Mouse (Mus musculus) kidney, embryonic 14.5 days (tissue): ENCODE data around the gene Nphp4. TPM values are rescaled to one million over a fixed set of nuclear protein-coding genes. Genes with fewer than 3 reads are reported as not detected.
"Not testable (repeated sequence)": the region's sequence is repeated elsewhere in the genome, so short reads cannot be mapped to it uniquely, and the experiment has no call there.

ENCODE experiments used
- ATAC-seq: fragments of 200-750 bp; cut with Nextera tagmentation; 2 replicates; pipeline ENCODE4 v1.8.0; 2017; ENCODE audit warnings: moderate number of reproducible peaks, mild to moderate bottlenecking, moderate TSS enrichment, moderate library complexity; ENCODE audit not compliant: low FRiP score, low TSS enrichment
- H3K27ac ChIP-seq: fragments of 300-500 bp; sonication (generic); 2 replicates; pipeline ENCODE4 v1.5.1; 2014; ENCODE audit warnings: low read depth, mild to moderate bottlenecking, low read length, moderate library complexity, mixed read lengths
- H3K27me3 ChIP-seq: fragments of 300-500 bp; sonication (generic); 2 replicates; pipeline ENCODE4 v1.6.1; 2014; ENCODE audit warnings: mild to moderate bottlenecking, low read length; ENCODE audit not compliant: control insufficient read depth, insufficient read depth
- H3K36me3 ChIP-seq: fragments of 300-500 bp; sonication (generic); 2 replicates; pipeline ENCODE4 v1.6.1; 2014; ENCODE audit warnings: low read length, mixed read lengths; ENCODE audit not compliant: control insufficient read depth, insufficient read depth
- H3K4me1 ChIP-seq: fragments of 300-500 bp; sonication (generic); 2 replicates; pipeline ENCODE4 v1.6.1; 2014; ENCODE audit warnings: low read length, mixed read lengths; ENCODE audit not compliant: control insufficient read depth, insufficient read depth
- H3K4me2 ChIP-seq: fragments of 300-500 bp; sonication (generic); replicated peaks from 2 replicates; pipeline ENCODE4 v1.6.1; 2014; ENCODE audit warnings: low read depth, mild to moderate bottlenecking, low read length
- H3K4me3 ChIP-seq: fragments of 300-500 bp; sonication (generic); 2 replicates; pipeline ENCODE4 v1.5.1; 2014; ENCODE audit warnings: mild to moderate bottlenecking, low read length
- H3K9ac ChIP-seq: fragments of 300-500 bp; sonication (generic); 2 replicates; pipeline ENCODE4 v1.6.1; 2014; ENCODE audit warnings: low read depth, mild to moderate bottlenecking, low read length, moderate library complexity
- H3K9me3 ChIP-seq: fragments of 300-500 bp; sonication (generic); 2 replicates; pipeline ENCODE4 v1.6.1; 2016; ENCODE audit warnings: low read length; ENCODE audit not compliant: control insufficient read depth
- WGBS: fragments of 180-500 bp; shearing (Covaris S2); extraction: QIAGEN DNeasy Blood & Tissue Kit; methylation state at CpG from one replicate; pipeline ENCODE4 v1.1.7; 2014; 5-methylcytosine and 5-hydroxymethylcytosine counted together
- polyA plus RNA-seq: library from polyadenylated mRNA; unstranded; fragments of >200 nt; fragmentation: Nextera tagmentation; extraction: Ambion mirVana; gene quantifications from 2 replicates; pipeline ENCODE4 v1.2.1, GENCODE M21; 2014

Gene Nphp4
- polyA plus RNA-seq, 1 experiment from 2014 or later = 3.7 TPM

GRCm38 (mm10) chr4:152546481-152546880 lies 70.0 kb downstream of the Nphp4 start:
- H3K27ac ChIP-seq = no peak overlapping the region
- no peaks in the 10 kb centered on the region for H3K27me3 ChIP-seq
- H3K4me3 ChIP-seq = no peak overlapping the region
- 70% methylated on average over 8 of the region's 8 CpGs for WGBS
- H3K4me2 ChIP-seq = no peak overlapping the region
- no peak overlapping the region for H3K9ac ChIP-seq
- no peak for ATAC-seq
- no peaks in the 10 kb centered on the region for H3K4me1 ChIP-seq
- H3K9me3 ChIP-seq = no peaks in the 10 kb centered on the region
- 0 out of 2 replicates have a peak, but pooled peaks cover 4% of the 10 kb centered on the region for H3K36me3 ChIP-seq

GRCm38 (mm10) chr4:152547886-152548663 lies 71.6 kb downstream of the Nphp4 start:
- Histone ChIP-seq H3K4me3 (no peak overlapping the region), H3K9me3 (no peaks in the 10 kb centered on the region), H3K36me3 (no peaks in the 10 kb centered on the region), H3K27me3 (no peaks in the 10 kb centered on the region), H3K27ac (no peak overlapping the region), H3K4me2 (no peak overlapping the region), H3K9ac (no peak overlapping the region), H3K4me1 (no peaks in the 10 kb centered on the region)
- no peak for ATAC-seq
- 56% methylated on average over 37 of the region's 37 CpGs for WGBS

- no peaks in the 10 kb centered on the region for H3K4me1 ChIP-seq
- H3K36me3 ChIP-seq = no peaks in the 10 kb centered on the region
- H3K9ac ChIP-seq = no peak overlapping the region
- no peak overlapping the region for H3K27ac ChIP-seq
- WGBS = 82% methylated on average over 18 of the region's 18 CpGs
- H3K27me3 ChIP-seq = no peaks in the 10 kb centered on the region
- H3K4me3 ChIP-seq = no peak overlapping the region
- no peak for ATAC-seq
- H3K9me3 ChIP-seq = no peaks in the 10 kb centered on the region
- no peak overlapping the region for H3K4me2 ChIP-seq
Measured at GRCm38 (mm10) chr4:152549507-152550202, 73.1 kb downstream of the Nphp4 start.

GRCm38 (mm10) chr4:152550203-152550549 lies 73.7 kb downstream of the Nphp4 start:
- Histone ChIP-seq H3K9me3 (no peaks in the 10 kb centered on the region), H3K36me3 (no peaks in the 10 kb centered on the region), H3K4me3 (no peak overlapping the region), H3K4me2 (no peak overlapping the region), H3K27ac (no peak overlapping the region), H3K4me1 (no peaks in the 10 kb centered on the region), H3K9ac (no peak overlapping the region), H3K27me3 (no peaks in the 10 kb centered on the region)
- no peak for ATAC-seq
- WGBS = 95% methylated on average over 6 of the region's 6 CpGs

GRCm38 (mm10) chr4:152553582-152554285 lies 77.2 kb downstream of the Nphp4 start:
- peaks cover 9% of the 10 kb centered on the region for H3K4me1 ChIP-seq
- no peak overlapping the region for H3K4me2 ChIP-seq
- no peak for ATAC-seq
- no peak overlapping the region for H3K27ac ChIP-seq
- no peaks in the 10 kb centered on the region for H3K36me3 ChIP-seq
- H3K9ac ChIP-seq = no peak overlapping the region
- H3K9me3 ChIP-seq = no peaks in the 10 kb centered on the region
- WGBS = 89% methylated on average over 8 of the region's 8 CpGs
- H3K4me3 ChIP-seq = no peak overlapping the region
- H3K27me3 ChIP-seq = no peaks in the 10 kb centered on the region

- Histone ChIP-seq H3K9ac (no peak overlapping the region), H3K27ac (no peak overlapping the region), H3K36me3 (no peaks in the 10 kb centered on the region), H3K9me3 (no peaks in the 10 kb centered on the region), H3K27me3 (no peaks in the 10 kb centered on the region), H3K4me1 (peaks cover 9% of the 10 kb centered on the region), H3K4me2 (no peak overlapping the region), H3K4me3 (no peak overlapping the region)
- WGBS = 59% methylated on average over 18 of the region's 18 CpGs
- ATAC-seq = no peak
Measured at GRCm38 (mm10) chr4:152554421-152554820, 77.9 kb downstream of the Nphp4 start.

GRCm38 (mm10) chr4:152555806-152556205 lies 79.3 kb downstream of the Nphp4 start:
- H3K9ac ChIP-seq, H3K36me3 ChIP-seq, H3K4me2 ChIP-seq, ATAC-seq, H3K27me3 ChIP-seq, H3K4me3 ChIP-seq, H3K9me3 ChIP-seq, H3K27ac ChIP-seq, H3K4me1 ChIP-seq: not testable (repeated sequence)
- 60% methylated on average over 3 of the region's 3 CpGs for WGBS

- peaks cover 9% of the 10 kb centered on the region for H3K4me1 ChIP-seq
- H3K4me2 ChIP-seq = no peak overlapping the region; the same call in 1 of the 2 replicates
- H3K36me3 ChIP-seq = no peaks in the 10 kb centered on the region
- H3K9ac ChIP-seq = no peak overlapping the region
- ATAC-seq = peak; percentile 75
- H3K27me3 ChIP-seq = no peaks in the 10 kb centered on the region
- no peak overlapping the region for H3K4me3 ChIP-seq
- WGBS = 5% methylated on average over 17 of the region's 17 CpGs
- no peaks in the 10 kb centered on the region for H3K9me3 ChIP-seq
- no peak overlapping the region for H3K27ac ChIP-seq
Measured at GRCm38 (mm10) chr4:152558246-152558645, 81.7 kb downstream of the Nphp4 start.

- H3K27ac ChIP-seq = no peak overlapping the region
- 0 out of 2 replicates have a peak, but pooled peaks cover 2% of the 10 kb centered on the region for H3K4me1 ChIP-seq
- H3K9me3 ChIP-seq = no peaks in the 10 kb centered on the region
- H3K27me3 ChIP-seq = no peaks in the 10 kb centered on the region; the same call in 1 of the 2 replicates
- no peak for ATAC-seq
- no peak overlapping the region for H3K4me3 ChIP-seq
- H3K36me3 ChIP-seq = no peaks in the 10 kb centered on the region
- H3K4me2 ChIP-seq = no peak overlapping the region
- 75% methylated on average over 4 of the region's 4 CpGs for WGBS
- H3K9ac ChIP-seq = no peak overlapping the region
Measured at GRCm38 (mm10) chr4:152568006-152568405, 91.5 kb downstream of the Nphp4 start.
